Mouse (Mus musculus) kidney, postnatal 4 days (tissue): ENCODE results near the gene Odf2l.
A peak's percentile ranks its signal among the peaks of the same experiment; 100 is the strongest.

Source experiments
- DNase-seq, 2 experiments: peaks; one replicate each; pipeline ENCODE4 v3.0.0; 2021; ENCODE audit warnings: mixed read lengths in 2 of 2

Gene Odf2l

GRCm38 (mm10) chr3:145118254-145119001 lies at the start of gene Odf2l:
TSS of gene Odf2l (plus strand) at chr3:145118588.
- DNase-seq: peak; percentile 99

- no peak for DNase-seq
Measured at GRCm38 (mm10) chr3:145068964-145069363, 49.4 kb upstream of the Odf2l start.

- DNase-seq: no peak
Measured at GRCm38 (mm10) chr3:145072339-145072738, 46.0 kb upstream of the Odf2l start.

- DNase-seq: no peak
Measured at GRCm38 (mm10) chr3:145078405-145078804, 40.0 kb upstream of the Odf2l start.

GRCm38 (mm10) chr3:145080904-145081303 lies 37.5 kb upstream of the Odf2l start:
- no peak for DNase-seq

GRCm38 (mm10) chr3:145083081-145083480 lies 35.3 kb upstream of the Odf2l start:
- DNase-seq: no peak

- no peak for DNase-seq
Measured at GRCm38 (mm10) chr3:145086180-145086579, 32.2 kb upstream of the Odf2l start.

- DNase-seq: no peak
Measured at GRCm38 (mm10) chr3:145087857-145088598, 30.4 kb upstream of the Odf2l start.

- no peak for DNase-seq
Measured at GRCm38 (mm10) chr3:145099291-145099690, 19.1 kb upstream of the Odf2l start, which contains the start of gene Clca2. TSS of gene Clca2 (minus strand) at chr3:145099443.

- peak in 1 of 2 experiments; percentile 43 for DNase-seq
Measured at GRCm38 (mm10) chr3:145101891-145102555, 16.4 kb upstream of the Odf2l start.

- no peak for DNase-seq
Measured at GRCm38 (mm10) chr3:145103321-145103720, 15.1 kb upstream of the Odf2l start.

- DNase-seq: no peak
Measured at GRCm38 (mm10) chr3:145103770-145104169, 14.6 kb upstream of the Odf2l start.

GRCm38 (mm10) chr3:145105076-145105772 lies 13.2 kb upstream of the Odf2l start:
- peak; percentile 12 to 18 for DNase-seq

- DNase-seq: no peak
Measured at GRCm38 (mm10) chr3:145105773-145106504, 12.4 kb upstream of the Odf2l start.

GRCm38 (mm10) chr3:145115169-145115568 lies 3.2 kb upstream of the Odf2l start:
- DNase-seq: no peak

- no peak for DNase-seq
Measured at GRCm38 (mm10) chr3:145117637-145118036, 751 bp upstream of the Odf2l start.

- no peak for DNase-seq
Measured at GRCm38 (mm10) chr3:145119002-145119358, 592 bp downstream of the Odf2l start.

GRCm38 (mm10) chr3:145119425-145119824 lies 1.0 kb downstream of the Odf2l start:
- peak in 1 of 2 experiments; percentile 10 for DNase-seq

GRCm38 (mm10) chr3:145126618-145127017 lies 8.2 kb downstream of the Odf2l start:
- DNase-seq: no peak

GRCm38 (mm10) chr3:145129356-145129755 lies 11.0 kb downstream of the Odf2l start:
- no peak for DNase-seq

- DNase-seq: peak; percentile 67 to 72
Measured at GRCm38 (mm10) chr3:145131210-145131868, 13.0 kb downstream of the Odf2l start.

- DNase-seq: no peak
Measured at GRCm38 (mm10) chr3:145140236-145140635, 21.8 kb downstream of the Odf2l start.
